Mouse (Mus musculus): Measurements from ENCODE around the gene Rexo4. TPM values are rescaled to one million over a fixed set of nuclear protein-coding genes. Genes with fewer than 3 reads are reported as not detected.

Gene Rexo4
- polyA plus RNA-seq (2015; fragmentation: Nextera tagmentation; extraction: Ambion mirVana) = 40.3 and 42.3 TPM in 2 replicates

DNA sequence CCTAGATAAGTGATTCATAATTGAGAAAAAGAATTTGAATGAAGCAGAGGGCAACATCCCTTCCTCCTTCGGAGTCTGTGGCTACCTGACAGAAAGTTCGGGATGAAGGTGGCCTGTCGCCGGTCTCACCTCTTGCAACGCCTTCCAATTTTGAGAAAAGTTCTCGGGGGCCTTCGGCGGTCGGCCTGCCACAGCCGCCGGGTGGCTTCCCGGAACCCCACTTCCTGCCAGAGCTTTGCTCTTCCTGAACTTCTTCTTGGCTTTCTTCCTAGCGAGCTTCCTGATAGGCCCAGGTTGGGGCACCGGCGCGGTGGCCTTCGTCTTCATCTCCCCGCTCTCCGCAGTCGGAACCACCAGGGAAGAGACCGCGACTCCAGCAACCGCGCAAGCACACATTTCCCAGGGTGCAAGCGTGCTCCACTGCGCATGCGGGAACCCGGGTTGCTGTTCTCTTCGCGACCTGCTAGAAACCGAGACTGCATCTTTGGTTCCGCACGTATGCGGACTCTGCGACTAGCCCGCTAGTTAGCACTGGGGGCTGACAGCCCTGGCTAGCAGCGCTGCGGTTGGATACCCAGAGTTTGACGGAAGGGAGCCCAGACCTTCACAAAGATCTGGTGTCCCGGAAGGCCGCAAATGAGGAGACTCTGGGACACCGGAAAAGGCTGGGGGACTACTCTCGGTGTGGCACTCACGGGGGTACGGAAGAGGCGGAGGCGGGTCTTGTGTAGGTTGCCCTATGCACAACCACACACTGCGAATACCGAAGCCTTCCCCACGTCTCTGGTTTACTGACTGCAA, at the start of gene Rexo4:
TSS of gene Rexo4 (minus strand) at position 464 of the 801 bp plus-strand sequence.
- Histone ChIP-seq H3K27ac (ENCODE audit: low read length) (peak within 1 kb of the TSS; percentile 99), H3K4me3 (replicated peaks; ENCODE audit: low read length) (peak within 1 kb of the TSS; percentile 86), H3K36me3 (ENCODE audit: control insufficient read depth, insufficient read depth, low read length) (peaks cover 7% of the 10 kb centered on the region; the same call in 1 of the 2 replicates), H3K9ac (ENCODE audit: low read length) (peak within 1 kb of the TSS; percentile 92), H3K4me2 (ENCODE audit: low read depth, low read length) (peak within 1 kb of the TSS; percentile 66), H3K9me3 (replicated peaks; ENCODE audit: control insufficient read depth, low read length) (no peaks in the 10 kb centered on the region), H3K27me3 (ENCODE audit: control insufficient read depth, insufficient read depth, low read length) (no peaks in the 10 kb centered on the region), H3K4me1 (ENCODE audit: control insufficient read depth, insufficient read depth, low read length) (peaks cover 5% of the 10 kb centered on the region)
- under 1% methylated on average over 50 of the region's 50 CpGs for whole genome bisulfite sequencing
- peak; percentile 93 for ATAC-seq (ENCODE audit: insufficient read depth, low FRiP score)

- Histone ChIP-seq H3K27me3 (ENCODE audit: control insufficient read depth, insufficient read depth, low read length) (no peaks in the 10 kb centered on the region), H3K9ac (ENCODE audit: low read length) (peak within 1 kb of the TSS; percentile 96), H3K36me3 (ENCODE audit: control insufficient read depth, insufficient read depth, low read length) (peaks cover 3% of the 10 kb centered on the region; the same call in 1 of the 2 replicates), H3K4me1 (ENCODE audit: control insufficient read depth, insufficient read depth, low read length) (peaks cover 18% of the 10 kb centered on the region), H3K4me3 (replicated peaks; ENCODE audit: low read length) (peak within 1 kb of the TSS; percentile 88), H3K27ac (ENCODE audit: low read length) (peak within 1 kb of the TSS; percentile 83), H3K9me3 (replicated peaks; ENCODE audit: control insufficient read depth, low read length) (no peaks in the 10 kb centered on the region), H3K4me2 (ENCODE audit: low read depth, low read length) (peak within 1 kb of the TSS; percentile 91)
- WGBS = under 1% methylated on average over 43 of the region's 43 CpGs
- peak; percentile 98 for ATAC-seq (ENCODE audit: insufficient read depth, low FRiP score)
These were observed 45.6 kb upstream of the Rexo4 start, which contains the start of gene Cacfd1 for GRCm38 (mm10) chr2:27009714-27010244. TSS of gene Cacfd1 (plus strand) at chr2:27009926.

GRCm38 (mm10) chr2:27007701-27008100, 43.5 kb upstream of the Rexo4 start:
- H3K27ac ChIP-seq (ENCODE audit: low read length) = no peak overlapping the region
- no peak overlapping the region for H3K4me3 ChIP-seq (replicated peaks; ENCODE audit: low read length)
- WGBS = 68% methylated on average over 7 of the region's 7 CpGs
- H3K9ac ChIP-seq (ENCODE audit: low read length) = no peak overlapping the region
- H3K36me3 ChIP-seq (ENCODE audit: control insufficient read depth, insufficient read depth, low read length) = no peaks in the 10 kb centered on the region
- H3K4me2 ChIP-seq (ENCODE audit: low read depth, low read length) = no peak overlapping the region
- no peak for ATAC-seq (ENCODE audit: insufficient read depth, low FRiP score)
- H3K9me3 ChIP-seq (replicated peaks; ENCODE audit: control insufficient read depth, low read length) = no peaks in the 10 kb centered on the region
- H3K4me1 ChIP-seq (ENCODE audit: control insufficient read depth, insufficient read depth, low read length) = peaks cover 18% of the 10 kb centered on the region
- no peaks in the 10 kb centered on the region for H3K27me3 ChIP-seq (ENCODE audit: control insufficient read depth, insufficient read depth, low read length)

- no peak for ATAC-seq (ENCODE audit: insufficient read depth, low FRiP score)
- 67% methylated on average over 4 of the region's 4 CpGs for WGBS
- H3K9me3 ChIP-seq (replicated peaks; ENCODE audit: control insufficient read depth, low read length) = no peaks in the 10 kb centered on the region
- peaks cover 13% of the 10 kb centered on the region for H3K4me1 ChIP-seq (ENCODE audit: control insufficient read depth, insufficient read depth, low read length)
- H3K27ac ChIP-seq (ENCODE audit: low read length) = no peak overlapping the region
- H3K9ac ChIP-seq (ENCODE audit: low read length) = no peak overlapping the region
- no peaks in the 10 kb centered on the region for H3K36me3 ChIP-seq (ENCODE audit: control insufficient read depth, insufficient read depth, low read length)
- no peak overlapping the region for H3K4me3 ChIP-seq (replicated peaks; ENCODE audit: low read length)
- no peaks in the 10 kb centered on the region for H3K27me3 ChIP-seq (ENCODE audit: control insufficient read depth, insufficient read depth, low read length)
- H3K4me2 ChIP-seq (ENCODE audit: low read depth, low read length) = no peak overlapping the region
These were observed 42.1 kb upstream of the Rexo4 start for GRCm38 (mm10) chr2:27006255-27006654.

GRCm38 (mm10) chr2:26997993-26998392, 33.8 kb upstream of the Rexo4 start:
- ATAC-seq (ENCODE audit: insufficient read depth, low FRiP score) = no peak
- Histone ChIP-seq H3K27me3 (ENCODE audit: control insufficient read depth, insufficient read depth, low read length) (no peaks in the 10 kb centered on the region), H3K36me3 (ENCODE audit: control insufficient read depth, insufficient read depth, low read length) (no peaks in the 10 kb centered on the region), H3K9ac (ENCODE audit: low read length) (no peak overlapping the region), H3K4me1 (ENCODE audit: control insufficient read depth, insufficient read depth, low read length) (no peaks in the 10 kb centered on the region), H3K4me3 (replicated peaks; ENCODE audit: low read length) (no peak overlapping the region), H3K27ac (ENCODE audit: low read length) (no peak overlapping the region), H3K4me2 (ENCODE audit: low read depth, low read length) (no peak overlapping the region), H3K9me3 (replicated peaks; ENCODE audit: control insufficient read depth, low read length) (no peaks in the 10 kb centered on the region)
- 81% methylated on average over 6 of the region's 7 CpGs for WGBS

DNA sequence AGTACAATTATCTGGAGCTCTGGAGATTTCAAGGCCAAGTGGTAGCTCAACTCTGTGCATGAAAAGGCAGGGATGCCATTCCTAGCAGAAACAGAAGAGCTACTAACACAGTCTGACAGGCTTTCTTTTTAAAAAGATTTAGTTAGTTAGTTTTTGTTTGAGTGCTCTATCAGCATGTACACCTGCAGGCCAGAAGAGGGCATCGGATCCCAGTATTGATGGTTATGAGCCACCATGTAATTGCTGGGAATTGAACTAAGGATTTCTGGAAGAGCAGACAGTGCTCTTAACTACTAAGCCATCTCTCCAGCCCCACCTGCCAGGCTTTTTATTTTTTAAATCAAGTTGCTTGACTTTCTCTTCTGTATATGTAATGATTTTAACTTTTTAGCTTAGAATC, 33.3 kb upstream of the Rexo4 start:
- 85% methylated on average over 1 of the region's 1 CpGs for WGBS
- no peaks in the 10 kb centered on the region for H3K27me3 ChIP-seq (ENCODE audit: control insufficient read depth, insufficient read depth, low read length)
- H3K36me3 ChIP-seq (ENCODE audit: control insufficient read depth, insufficient read depth, low read length) = no peaks in the 10 kb centered on the region
- no peak overlapping the region for H3K4me2 ChIP-seq (ENCODE audit: low read depth, low read length)
- H3K9ac ChIP-seq (ENCODE audit: low read length) = no peak overlapping the region
- H3K27ac ChIP-seq (ENCODE audit: low read length) = no peak overlapping the region
- ATAC-seq (ENCODE audit: insufficient read depth, low FRiP score) = no peak
- H3K9me3 ChIP-seq (replicated peaks; ENCODE audit: control insufficient read depth, low read length) = no peaks in the 10 kb centered on the region
- H3K4me1 ChIP-seq (ENCODE audit: control insufficient read depth, insufficient read depth, low read length) = no peaks in the 10 kb centered on the region
- H3K4me3 ChIP-seq (replicated peaks; ENCODE audit: low read length) = no peak overlapping the region

DNA sequence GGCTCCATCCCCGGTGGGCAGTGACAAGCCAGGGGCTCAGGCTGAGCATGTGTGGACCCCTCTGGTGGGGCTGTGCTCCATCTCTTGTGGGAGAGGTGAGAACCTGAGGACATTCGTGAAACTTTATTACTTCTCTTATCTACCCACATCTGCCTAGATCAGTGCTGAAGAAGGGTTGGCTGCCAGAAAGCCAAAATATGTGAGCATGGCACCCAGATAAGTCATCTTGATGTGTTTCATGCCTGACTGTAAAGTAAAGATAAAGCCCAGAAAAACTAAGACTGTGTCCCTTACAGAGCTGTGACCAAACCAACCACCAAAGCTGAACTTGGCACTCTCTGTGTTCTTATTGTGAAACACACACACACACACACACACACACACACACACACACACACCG, 29.8 kb upstream of the Rexo4 start:
- no peak overlapping the region for H3K9ac ChIP-seq (ENCODE audit: low read length)
- H3K36me3 ChIP-seq (ENCODE audit: control insufficient read depth, insufficient read depth, low read length) = no peaks in the 10 kb centered on the region
- H3K4me2 ChIP-seq (ENCODE audit: low read depth, low read length) = no peak overlapping the region
- H3K4me3 ChIP-seq (replicated peaks; ENCODE audit: low read length) = no peak overlapping the region
- H3K4me1 ChIP-seq (ENCODE audit: control insufficient read depth, insufficient read depth, low read length) = no peaks in the 10 kb centered on the region
- H3K27me3 ChIP-seq (ENCODE audit: control insufficient read depth, insufficient read depth, low read length) = no peaks in the 10 kb centered on the region
- ATAC-seq (ENCODE audit: insufficient read depth, low FRiP score) = no peak
- H3K9me3 ChIP-seq (replicated peaks; ENCODE audit: control insufficient read depth, low read length) = no peaks in the 10 kb centered on the region
- no peak overlapping the region for H3K27ac ChIP-seq (ENCODE audit: low read length)
- WGBS = 70% methylated on average over 3 of the region's 3 CpGs

DNA sequence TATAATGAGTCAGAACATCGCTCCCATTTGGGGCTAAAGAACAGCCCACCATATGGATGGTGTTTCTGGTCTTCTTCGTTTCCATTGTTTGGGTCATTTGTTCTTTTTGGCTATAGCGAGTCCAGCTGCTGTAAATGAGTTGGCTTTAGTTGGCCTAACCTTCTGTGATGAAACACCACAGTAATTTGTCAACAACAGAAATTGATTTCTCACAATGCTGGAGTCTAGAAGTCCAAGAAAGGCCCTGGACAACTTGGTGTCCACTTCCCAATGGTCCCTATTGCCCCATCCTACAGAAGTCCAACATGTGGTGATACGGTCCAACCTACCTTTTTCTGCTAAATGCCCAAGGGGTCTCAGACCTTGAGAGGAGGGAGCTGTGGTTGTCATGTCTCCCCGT, 20.5 kb upstream of the Rexo4 start:
- Histone ChIP-seq H3K9me3 (replicated peaks; ENCODE audit: control insufficient read depth, low read length) (no peaks in the 10 kb centered on the region), H3K9ac (ENCODE audit: low read length) (no peak overlapping the region), H3K4me3 (replicated peaks; ENCODE audit: low read length) (no peak overlapping the region), H3K27me3 (ENCODE audit: control insufficient read depth, insufficient read depth, low read length) (no peaks in the 10 kb centered on the region), H3K27ac (ENCODE audit: low read length) (no peak overlapping the region), H3K4me1 (ENCODE audit: control insufficient read depth, insufficient read depth, low read length) (no peaks in the 10 kb centered on the region), H3K36me3 (ENCODE audit: control insufficient read depth, insufficient read depth, low read length) (no peaks in the 10 kb centered on the region), H3K4me2 (ENCODE audit: low read depth, low read length) (no peak overlapping the region)
- ATAC-seq (ENCODE audit: insufficient read depth, low FRiP score) = no peak
- 80% methylated on average over 5 of the region's 5 CpGs for WGBS

GRCm38 (mm10) chr2:26984179-26984578, 20.0 kb upstream of the Rexo4 start:
- no peaks in the 10 kb centered on the region for H3K9me3 ChIP-seq (replicated peaks; ENCODE audit: control insufficient read depth, low read length)
- H3K27ac ChIP-seq (ENCODE audit: low read length) = no peak overlapping the region
- no peak overlapping the region for H3K9ac ChIP-seq (ENCODE audit: low read length)
- no peaks in the 10 kb centered on the region for H3K4me1 ChIP-seq (ENCODE audit: control insufficient read depth, insufficient read depth, low read length)
- no peaks in the 10 kb centered on the region for H3K36me3 ChIP-seq (ENCODE audit: control insufficient read depth, insufficient read depth, low read length)
- no peaks in the 10 kb centered on the region for H3K27me3 ChIP-seq (ENCODE audit: control insufficient read depth, insufficient read depth, low read length)
- WGBS = 65% methylated on average over 2 of the region's 2 CpGs
- ATAC-seq (ENCODE audit: insufficient read depth, low FRiP score) = no peak
- no peak overlapping the region for H3K4me2 ChIP-seq (ENCODE audit: low read depth, low read length)
- no peak overlapping the region for H3K4me3 ChIP-seq (replicated peaks; ENCODE audit: low read length)

Data from stomach, embryonic 16.5 days (tissue).